Mouse (Mus musculus) liver, adult 2 months (tissue): ENCODE data around the gene Krt8.

Experiments
- CTCF ChIP-seq: fragments of 200-500 bp; IDR thresholded peaks from 2 replicates; pipeline ENCODE4 v1.5.1; 2011; ENCODE audit warnings: low read depth, low read length, control low read depth
- POLR2A ChIP-seq: fragments of 200-500 bp; IDR thresholded peaks from 2 replicates; pipeline ENCODE4 v1.6.1; 2011; ENCODE audit warnings: low read length, control low read depth; ENCODE audit not compliant: insufficient read depth; ENCODE audit errors: extremely low read depth

DNA sequence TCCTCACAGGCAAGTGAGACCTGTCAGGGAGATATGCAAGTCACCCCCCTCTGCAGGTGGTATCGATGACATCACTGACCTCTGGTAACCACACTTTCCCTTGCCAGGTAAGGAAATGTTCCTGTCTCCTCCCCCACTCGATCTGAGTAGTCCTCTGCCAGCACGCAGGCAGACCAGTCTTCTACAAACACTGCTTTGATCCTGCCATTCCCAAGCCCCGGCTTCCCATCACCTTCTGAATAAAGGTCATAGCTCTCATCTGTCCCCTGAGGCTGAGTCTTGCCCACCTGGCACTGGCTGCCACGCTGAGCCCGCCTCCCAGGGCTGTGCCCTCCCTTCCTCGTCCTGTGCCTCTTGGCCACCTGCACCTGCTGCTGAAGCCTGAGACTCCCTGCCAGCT, 12.5 kb upstream of the Krt8 start:
- TF ChIP-seq CTCF (no peak), POLR2A (no peak)
